Mouse (Mus musculus) cerebellum, adult 9-11 months (tissue): ENCODE measurements at regions not wholly inside any gene's neighbourhood (a gene's known extent, or its start where the extent isn't known, plus 50 kb on each side); places are given as distances from the start of the nearest gene placed in this dataset.

ENCODE experiments used
- DNase-seq: peaks from one replicate; pipeline ENCODE4 v3.0.0; 2022

DNA sequence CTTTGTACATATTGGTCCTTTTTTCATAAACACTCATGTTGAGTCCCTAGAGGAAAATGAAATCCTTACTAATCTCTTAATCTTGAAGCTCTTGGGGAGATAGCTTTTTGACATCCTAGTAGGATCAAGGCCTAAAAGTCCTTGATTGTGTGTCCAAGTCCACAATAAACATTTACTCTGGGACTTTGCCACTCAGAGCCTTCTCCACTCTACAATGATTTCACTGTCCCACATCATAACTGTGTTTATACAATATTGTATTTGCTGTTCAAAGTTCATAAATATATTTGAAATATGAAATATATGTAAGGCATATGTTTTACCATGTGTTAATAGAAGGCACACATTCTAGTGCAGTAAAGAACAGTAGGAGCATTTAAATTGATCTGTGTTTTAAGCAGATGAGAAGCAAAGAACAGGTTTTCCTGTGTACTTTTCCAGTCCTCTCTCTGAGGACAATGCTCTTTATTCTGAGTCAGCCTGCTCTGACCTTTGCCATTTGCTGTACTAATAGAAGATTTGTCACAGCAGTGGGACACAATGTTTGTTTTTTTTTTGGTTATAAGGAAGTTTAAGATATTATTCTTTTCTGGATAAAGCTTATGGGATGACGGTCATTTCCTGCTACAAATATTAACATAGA, 130.7 kb upstream of the Gprin3 start:
- DNase-seq = no peak

- DNase-seq = no peak
These were observed 110.9 kb upstream of the Gprin3 start for GRCm38 (mm10) chr6:59537025-59537424.

DNA sequence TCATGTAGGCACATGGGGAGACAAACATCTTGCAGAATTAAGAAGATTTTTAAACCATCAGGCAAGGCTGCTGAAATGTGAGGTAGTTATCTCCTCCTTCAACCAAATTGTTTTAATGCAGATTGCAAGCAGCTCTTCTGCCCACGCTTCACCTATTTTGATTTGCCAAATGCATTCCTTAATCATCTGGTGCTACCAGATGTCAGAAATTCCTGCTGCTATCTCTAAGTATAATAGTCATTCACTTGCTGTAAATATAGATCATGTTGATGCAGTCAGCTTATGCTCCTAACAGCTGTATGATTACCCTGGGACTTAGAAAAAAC, 98.8 kb upstream of the Gprin3 start:
- DNase-seq = no peak

DNA sequence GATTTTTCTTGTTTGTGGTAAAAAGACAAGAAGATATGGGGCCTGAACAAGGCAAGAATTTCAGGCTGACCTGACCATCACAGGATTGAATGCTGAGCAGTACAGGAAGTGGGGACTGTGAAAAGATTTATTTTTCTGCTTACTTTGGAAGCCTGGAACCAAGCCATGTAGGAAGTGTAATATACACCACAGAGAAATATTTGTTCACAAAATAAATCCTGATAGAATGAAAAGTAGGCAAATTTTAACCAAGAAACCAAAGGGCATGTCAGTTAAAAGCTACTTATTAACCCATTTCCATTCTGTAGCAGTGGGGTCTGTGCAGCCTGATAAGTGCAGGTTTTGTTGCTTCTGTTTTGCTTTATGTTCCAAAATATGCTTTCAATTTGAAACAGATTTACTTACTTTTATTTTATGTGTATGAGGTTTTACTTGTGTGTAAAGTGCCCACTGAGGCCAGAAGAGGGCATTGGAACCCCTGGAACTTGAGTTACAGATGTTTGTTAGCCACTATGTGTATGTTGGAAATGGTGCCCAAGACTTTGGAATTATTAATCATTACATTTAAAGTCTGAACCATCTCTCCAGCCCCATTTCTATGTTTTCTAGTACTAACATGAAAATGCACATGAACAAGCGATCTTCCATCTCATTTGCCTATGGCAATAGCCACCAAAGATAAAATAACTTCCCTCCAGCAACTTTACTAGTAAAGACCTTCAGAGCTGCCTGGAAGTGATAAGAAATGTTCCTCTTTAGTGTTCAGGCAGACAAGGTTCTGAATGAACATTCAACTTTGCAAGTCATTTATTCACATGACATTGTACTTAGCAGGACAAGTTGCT, 98.2 kb upstream of the Gprin3 start:
- DNase-seq = no peak

DNA sequence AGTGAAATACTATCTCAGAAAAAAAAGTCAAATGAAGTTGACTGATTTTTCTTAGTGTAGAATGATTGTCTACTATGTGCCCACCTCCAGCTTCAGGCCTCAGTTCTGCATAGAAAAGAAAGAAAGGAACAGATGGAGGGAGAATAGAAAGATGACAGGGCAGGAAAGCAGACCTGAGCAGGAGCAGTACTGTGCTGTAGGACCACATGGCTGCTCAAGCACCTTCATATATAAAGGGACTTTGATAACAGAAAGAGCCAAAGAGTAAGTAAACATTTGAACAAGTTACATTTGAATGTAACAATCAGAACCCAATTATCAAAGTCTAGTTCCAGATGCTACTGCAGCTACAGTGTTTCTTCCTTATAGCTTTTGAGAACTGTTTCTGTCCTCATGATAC, 96.9 kb upstream of the Gprin3 start:
- no peak for DNase-seq

DNA sequence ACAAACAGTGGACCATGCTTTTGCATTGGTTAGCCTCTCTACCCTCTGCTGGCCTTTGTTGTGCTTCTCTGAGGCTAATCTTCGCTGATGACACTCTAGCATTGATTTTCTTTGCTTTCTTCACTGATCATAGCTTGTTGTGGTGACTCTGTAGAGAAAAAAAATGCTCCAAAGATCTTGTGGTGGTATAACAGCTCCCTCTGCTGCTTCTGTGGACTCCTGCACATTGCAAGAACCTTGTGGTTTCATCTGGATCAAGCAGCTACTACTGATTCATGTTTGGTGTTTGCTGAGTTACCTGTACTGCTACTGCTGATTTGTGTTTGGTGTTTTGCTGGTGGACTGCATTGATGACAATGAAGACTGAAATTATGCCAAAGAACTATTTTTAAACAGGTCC, 74.7 kb upstream of the Gprin3 start:
- peak; percentile 7 for DNase-seq

- DNase-seq = no peak
These were observed 72.7 kb upstream of the Gprin3 start for GRCm38 (mm10) chr6:59498800-59499199.

- DNase-seq = peak; percentile 33
These were observed 72.0 kb upstream of the Gprin3 start for GRCm38 (mm10) chr6:59498079-59498478.

DNA sequence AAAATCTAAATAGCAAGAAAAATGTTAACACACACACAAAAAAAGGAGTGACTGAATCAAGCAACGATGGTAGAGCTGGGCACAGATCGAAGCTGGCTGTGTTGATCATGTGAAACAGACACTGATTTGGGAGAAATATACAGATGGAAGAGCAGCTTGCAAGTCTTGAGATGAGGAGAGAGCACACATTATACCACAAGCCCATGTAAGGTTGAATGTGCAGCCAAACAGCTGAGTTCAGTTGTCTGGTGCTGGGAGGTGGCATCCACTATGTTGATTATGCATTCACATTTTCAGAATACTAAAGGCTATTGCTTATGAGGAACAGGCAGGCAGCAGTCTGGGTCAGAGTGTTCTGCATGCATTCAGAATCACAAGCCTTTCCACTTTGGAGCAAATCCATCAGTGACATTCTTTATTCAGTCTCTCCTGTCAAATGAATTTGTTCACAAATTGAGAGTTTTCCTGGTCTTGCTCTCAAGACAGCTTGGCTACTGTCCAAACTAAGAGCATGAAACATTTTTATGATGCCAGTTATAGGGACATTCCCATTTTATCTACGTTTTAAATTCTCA, 63.0 kb upstream of the Gprin3 start:
- DNase-seq = no peak

DNA sequence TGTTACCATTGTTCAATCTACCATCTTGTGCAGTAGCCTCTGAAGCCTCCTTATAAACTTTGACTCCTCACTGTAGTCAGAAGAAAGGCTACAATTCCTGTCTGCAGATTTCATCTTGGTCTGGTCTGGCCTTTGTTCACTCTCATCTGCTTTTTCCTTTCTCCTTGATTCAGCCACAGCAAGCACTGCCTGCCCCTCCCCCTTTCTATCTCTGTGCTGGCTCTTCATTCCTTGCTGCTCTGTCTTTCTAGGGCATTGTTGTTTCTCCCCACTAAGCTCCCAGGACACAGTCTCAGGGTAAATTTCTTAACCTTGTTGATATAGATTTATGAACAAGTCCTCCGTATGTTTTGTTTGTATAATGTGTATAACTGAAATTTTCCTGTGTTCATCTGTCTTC, 62.3 kb upstream of the Gprin3 start:
- no peak for DNase-seq

DNA sequence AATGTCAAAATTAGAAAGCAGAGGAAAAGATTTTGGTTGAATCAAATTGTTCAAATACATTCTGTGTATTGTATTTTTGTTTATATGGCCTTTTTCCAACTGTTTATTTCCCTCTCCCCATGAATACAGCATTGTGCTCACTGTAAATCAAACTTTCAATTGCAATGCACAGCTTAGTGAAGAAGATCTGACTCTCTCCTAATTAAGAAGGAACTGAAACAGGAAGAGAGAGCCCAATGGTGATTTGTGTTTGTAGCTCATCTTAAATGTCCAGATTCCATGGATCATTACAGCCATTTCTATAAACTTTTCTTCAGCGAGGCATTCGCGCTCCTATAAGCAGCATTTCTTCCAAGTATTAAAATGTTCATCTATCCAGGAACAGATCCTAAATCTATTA, 57.9 kb upstream of the Gprin3 start:
- DNase-seq = no peak

GRCm38 (mm10) chr6:59483587-59483986, 57.5 kb upstream of the Gprin3 start:
- DNase-seq = peak; percentile 55
